Mouse (Mus musculus): ENCODE results near the gene Rasgrf1. TPM values are rescaled to one million over a fixed set of nuclear protein-coding genes. Genes with fewer than 3 reads are reported as not detected.

Rasgrf1 gene
- polyA plus RNA-seq, 1 experiment, result 0.22 TPM

DNA sequence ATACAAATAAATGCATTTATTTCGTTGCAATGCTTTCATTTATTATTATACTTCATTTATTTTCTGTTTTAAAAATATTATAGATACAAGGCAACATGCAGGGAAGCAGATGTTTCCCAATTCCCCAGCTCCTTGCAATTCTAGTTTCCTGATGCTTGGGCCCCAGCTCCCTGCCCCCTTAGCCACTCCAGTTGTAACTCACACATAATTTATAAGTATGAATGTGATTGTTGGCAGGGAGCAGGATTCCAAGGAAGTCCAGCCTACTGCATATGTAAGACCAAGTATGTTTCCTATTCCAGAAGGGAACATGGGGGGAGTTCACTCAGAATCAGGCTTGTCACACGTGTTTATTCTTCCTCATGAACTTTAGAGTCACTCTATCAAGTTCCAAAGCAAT, 102.1 kb downstream of the Rasgrf1 start:
- H3K4me3 ChIP-seq (ENCODE audit: control insufficient read depth, insufficient read depth, low read length), result no peak overlapping the region
- WGBS, result 80% methylated on average over 2 of the region's 2 CpGs
- no peaks in the 10 kb centered on the region for H3K4me1 ChIP-seq (replicated peaks; ENCODE audit: control insufficient read depth, insufficient read depth, low read length)
- H3K36me3 ChIP-seq (ENCODE audit: control insufficient read depth, insufficient read depth, low read length), result no peaks in the 10 kb centered on the region
- no peak for DNase-seq
- no peak for TF ChIP-seq CTCF (IDR thresholded peaks at IDR 0.05; ENCODE audit: borderline replicate concordance, control insufficient read depth, extremely low read depth, insufficient read depth, low read length, poor library complexity)
- no peak for TF ChIP-seq POLR2A (IDR thresholded peaks at IDR 0.05; ENCODE audit: control insufficient read depth, extremely low read depth, insufficient read depth, low read length, poor library complexity)
- no peaks in the 10 kb centered on the region for H3K27me3 ChIP-seq (ENCODE audit: control insufficient read depth, insufficient read depth, low read length)
- H3K27ac ChIP-seq (ENCODE audit: control insufficient read depth, insufficient read depth, low read length), result no peak overlapping the region

DNA sequence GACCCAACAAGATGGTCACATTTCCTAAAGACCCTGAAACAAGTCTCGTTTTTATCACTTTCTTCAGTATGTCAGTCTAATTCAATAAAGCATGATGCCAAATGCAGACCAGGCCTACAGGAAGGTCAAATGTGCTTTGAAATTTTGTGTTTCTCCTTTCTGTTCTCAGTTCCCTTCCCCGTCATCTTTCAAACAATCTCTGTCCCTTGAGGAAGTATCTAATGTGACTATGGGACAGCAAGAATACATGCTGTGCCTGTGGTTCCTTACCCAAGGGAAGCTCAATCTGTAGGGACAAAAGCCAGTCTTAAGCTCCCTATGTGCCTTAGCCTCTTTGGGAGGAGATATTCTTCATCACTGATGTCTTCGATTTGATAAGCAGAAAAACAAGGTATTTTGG, 104.9 kb downstream of the Rasgrf1 start:
- H3K27ac ChIP-seq (ENCODE audit: control insufficient read depth, insufficient read depth, low read length), result no peak overlapping the region
- no peaks in the 10 kb centered on the region for H3K4me1 ChIP-seq (replicated peaks; ENCODE audit: control insufficient read depth, insufficient read depth, low read length)
- 89% methylated on average over 3 of the region's 3 CpGs for WGBS
- no peaks in the 10 kb centered on the region for H3K36me3 ChIP-seq (ENCODE audit: control insufficient read depth, insufficient read depth, low read length)
- no peaks in the 10 kb centered on the region for H3K27me3 ChIP-seq (ENCODE audit: control insufficient read depth, insufficient read depth, low read length)
- TF ChIP-seq CTCF (IDR thresholded peaks at IDR 0.05; ENCODE audit: borderline replicate concordance, control insufficient read depth, extremely low read depth, insufficient read depth, low read length, poor library complexity), result no peak
- TF ChIP-seq POLR2A (IDR thresholded peaks at IDR 0.05; ENCODE audit: control insufficient read depth, extremely low read depth, insufficient read depth, low read length, poor library complexity), result no peak
- no peak overlapping the region for H3K4me3 ChIP-seq (ENCODE audit: control insufficient read depth, insufficient read depth, low read length)
- no peak for DNase-seq

DNA sequence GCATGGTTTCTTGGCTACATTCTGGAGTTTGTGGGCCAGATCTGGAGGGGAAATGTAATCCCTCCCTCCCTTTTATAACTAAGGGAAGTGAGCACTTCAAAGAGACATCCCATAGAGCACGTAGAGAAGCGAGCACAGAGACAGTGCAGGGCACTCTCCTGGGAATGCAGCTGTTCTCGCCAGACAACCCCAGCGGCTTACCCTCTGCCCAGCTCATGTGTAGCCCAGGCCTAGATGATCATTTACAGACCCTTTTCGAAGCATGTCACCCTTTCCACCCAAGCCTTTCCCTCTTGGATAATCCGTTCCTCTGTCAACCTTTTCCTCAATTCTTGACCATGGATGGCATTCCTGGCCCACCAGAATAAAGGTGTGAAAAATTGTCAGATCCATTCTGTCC, 106.5 kb downstream of the Rasgrf1 start:
- DNase-seq, result no peak
- Histone ChIP-seq H3K27me3 (ENCODE audit: control insufficient read depth, insufficient read depth, low read length) (no peaks in the 10 kb centered on the region), H3K36me3 (ENCODE audit: control insufficient read depth, insufficient read depth, low read length) (no peaks in the 10 kb centered on the region), H3K27ac (ENCODE audit: control insufficient read depth, insufficient read depth, low read length) (no peak overlapping the region), H3K4me1 (replicated peaks; ENCODE audit: control insufficient read depth, insufficient read depth, low read length) (no peaks in the 10 kb centered on the region), H3K4me3 (ENCODE audit: control insufficient read depth, insufficient read depth, low read length) (no peak overlapping the region)
- no peak for TF ChIP-seq POLR2A (IDR thresholded peaks at IDR 0.05; ENCODE audit: control insufficient read depth, extremely low read depth, insufficient read depth, low read length, poor library complexity)
- TF ChIP-seq CTCF (IDR thresholded peaks at IDR 0.05; ENCODE audit: borderline replicate concordance, control insufficient read depth, extremely low read depth, insufficient read depth, low read length, poor library complexity), result no peak
- WGBS, result 96% methylated on average over 6 of the region's 6 CpGs

DNA sequence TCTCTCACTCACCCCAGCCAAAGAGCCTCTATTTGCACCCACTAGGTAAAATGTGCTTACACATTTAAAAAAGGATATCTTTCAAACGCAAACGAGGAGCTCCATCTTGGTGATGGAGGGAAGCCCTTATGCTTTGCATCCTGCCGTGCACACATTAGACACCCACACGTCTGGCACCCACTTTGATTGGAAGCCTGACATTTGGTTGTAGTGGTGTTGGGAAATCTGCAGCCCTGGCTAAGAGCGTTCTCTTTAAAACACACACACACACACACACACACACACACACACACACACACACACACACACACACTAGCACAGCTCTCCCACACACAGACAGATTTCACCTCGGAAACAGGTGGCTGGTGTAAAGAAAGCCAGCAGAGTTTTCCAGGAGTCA, 111.2 kb downstream of the Rasgrf1 start:
- H3K27ac ChIP-seq (ENCODE audit: control insufficient read depth, insufficient read depth, low read length), result no peak overlapping the region
- H3K36me3 ChIP-seq (ENCODE audit: control insufficient read depth, insufficient read depth, low read length), result no peaks in the 10 kb centered on the region
- TF ChIP-seq POLR2A (IDR thresholded peaks at IDR 0.05; ENCODE audit: control insufficient read depth, extremely low read depth, insufficient read depth, low read length, poor library complexity) (no peak), CTCF (IDR thresholded peaks at IDR 0.05; ENCODE audit: borderline replicate concordance, control insufficient read depth, extremely low read depth, insufficient read depth, low read length, poor library complexity) (no peak)
- no peaks in the 10 kb centered on the region for H3K27me3 ChIP-seq (ENCODE audit: control insufficient read depth, insufficient read depth, low read length)
- DNase-seq, result no peak
- no peak overlapping the region for H3K4me3 ChIP-seq (ENCODE audit: control insufficient read depth, insufficient read depth, low read length)
- 76% methylated on average over 6 of the region's 6 CpGs for WGBS
- no peaks in the 10 kb centered on the region for H3K4me1 ChIP-seq (replicated peaks; ENCODE audit: control insufficient read depth, insufficient read depth, low read length)

DNA sequence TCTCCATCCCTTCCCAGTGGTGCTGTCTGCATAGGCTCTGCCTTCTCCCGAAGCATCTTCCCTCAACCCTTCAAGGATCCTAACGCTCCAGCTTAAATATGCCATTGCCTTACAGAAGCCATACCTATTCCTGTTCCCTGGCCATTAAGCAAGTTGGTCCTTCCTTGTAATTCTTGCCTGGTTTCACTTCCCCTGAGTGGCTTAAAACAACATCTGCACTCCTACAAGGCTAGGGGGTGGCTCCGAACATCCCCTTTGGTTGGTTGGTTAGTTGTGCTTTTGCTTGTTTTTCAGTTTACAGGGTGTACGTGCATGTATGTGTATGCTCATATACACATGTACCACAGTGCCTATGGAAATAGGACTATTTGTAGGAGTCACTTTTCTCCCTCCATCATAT, 111.7 kb downstream of the Rasgrf1 start:
- H3K27ac ChIP-seq (ENCODE audit: control insufficient read depth, insufficient read depth, low read length), result no peak overlapping the region
- DNase-seq, result no peak
- TF ChIP-seq POLR2A (IDR thresholded peaks at IDR 0.05; ENCODE audit: control insufficient read depth, extremely low read depth, insufficient read depth, low read length, poor library complexity), result no peak
- no peak for TF ChIP-seq CTCF (IDR thresholded peaks at IDR 0.05; ENCODE audit: borderline replicate concordance, control insufficient read depth, extremely low read depth, insufficient read depth, low read length, poor library complexity)
- H3K4me1 ChIP-seq (replicated peaks; ENCODE audit: control insufficient read depth, insufficient read depth, low read length), result no peaks in the 10 kb centered on the region
- H3K36me3 ChIP-seq (ENCODE audit: control insufficient read depth, insufficient read depth, low read length), result no peaks in the 10 kb centered on the region
- 77% methylated on average over 4 of the region's 4 CpGs for WGBS
- H3K4me3 ChIP-seq (ENCODE audit: control insufficient read depth, insufficient read depth, low read length), result no peak overlapping the region
- H3K27me3 ChIP-seq (ENCODE audit: control insufficient read depth, insufficient read depth, low read length), result no peaks in the 10 kb centered on the region

DNA sequence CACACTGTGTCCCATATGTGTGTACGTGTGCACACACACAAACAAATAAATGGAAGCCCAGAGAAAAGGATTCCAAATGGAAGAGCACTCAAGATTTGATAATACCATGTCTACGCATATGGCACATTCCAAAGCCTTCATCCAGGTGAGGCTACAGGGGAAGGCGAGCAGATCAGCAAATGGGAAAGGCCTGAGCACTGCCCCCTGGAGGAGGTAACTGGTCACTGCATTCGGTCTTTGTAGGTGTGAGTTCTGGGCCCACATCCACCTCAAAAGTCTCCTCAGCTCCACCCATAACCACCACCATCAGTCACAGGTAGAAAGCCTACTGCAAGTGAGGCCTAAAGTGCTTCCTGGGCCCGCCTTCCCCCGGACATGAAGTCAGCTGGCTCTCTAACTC, 118.0 kb downstream of the Rasgrf1 start:
- Histone ChIP-seq H3K27ac (ENCODE audit: control insufficient read depth, insufficient read depth, low read length) (no peak overlapping the region), H3K4me1 (replicated peaks; ENCODE audit: control insufficient read depth, insufficient read depth, low read length) (no peaks in the 10 kb centered on the region), H3K36me3 (ENCODE audit: control insufficient read depth, insufficient read depth, low read length) (no peaks in the 10 kb centered on the region), H3K4me3 (ENCODE audit: control insufficient read depth, insufficient read depth, low read length) (no peak overlapping the region), H3K27me3 (ENCODE audit: control insufficient read depth, insufficient read depth, low read length) (no peaks in the 10 kb centered on the region)
- no peak for TF ChIP-seq POLR2A (IDR thresholded peaks at IDR 0.05; ENCODE audit: control insufficient read depth, extremely low read depth, insufficient read depth, low read length, poor library complexity)
- TF ChIP-seq CTCF (IDR thresholded peaks at IDR 0.05; ENCODE audit: borderline replicate concordance, control insufficient read depth, extremely low read depth, insufficient read depth, low read length, poor library complexity), result 0 out of 2 replicates have a peak, but pooled peaks have one; percentile 27
- 96% methylated on average over 6 of the region's 6 CpGs for WGBS
- DNase-seq, result no peak

DNA sequence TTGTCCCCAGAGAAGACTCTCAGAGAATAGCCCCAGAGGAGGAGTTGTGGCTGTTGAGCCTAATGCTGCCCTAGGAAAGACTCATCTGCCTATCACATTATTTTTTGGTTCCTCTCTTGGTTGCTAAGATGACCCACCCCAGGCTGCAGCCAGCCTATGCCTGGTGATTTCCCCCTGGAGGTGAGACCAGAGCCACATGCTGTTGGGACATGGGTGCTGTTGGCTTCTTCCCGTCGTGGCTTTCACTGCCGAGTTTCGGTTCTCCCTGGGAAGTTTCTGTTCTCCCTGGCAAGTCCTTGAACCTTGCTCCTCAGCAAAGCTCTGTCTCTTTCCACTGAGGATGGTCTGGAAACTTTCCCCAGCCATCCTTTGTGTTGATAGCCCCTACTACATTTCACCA, 124.2 kb downstream of the Rasgrf1 start:
- no peak for DNase-seq
- TF ChIP-seq POLR2A (IDR thresholded peaks at IDR 0.05; ENCODE audit: control insufficient read depth, extremely low read depth, insufficient read depth, low read length, poor library complexity) (no peak), CTCF (IDR thresholded peaks at IDR 0.05; ENCODE audit: borderline replicate concordance, control insufficient read depth, extremely low read depth, insufficient read depth, low read length, poor library complexity) (no peak)
- Histone ChIP-seq H3K27me3 (ENCODE audit: control insufficient read depth, insufficient read depth, low read length) (no peaks in the 10 kb centered on the region), H3K4me3 (ENCODE audit: control insufficient read depth, insufficient read depth, low read length) (no peak overlapping the region), H3K27ac (ENCODE audit: control insufficient read depth, insufficient read depth, low read length) (peak overlapping the region; percentile 7; the same call in 1 of the 2 replicates), H3K36me3 (ENCODE audit: control insufficient read depth, insufficient read depth, low read length) (no peaks in the 10 kb centered on the region), H3K4me1 (replicated peaks; ENCODE audit: control insufficient read depth, insufficient read depth, low read length) (no peaks in the 10 kb centered on the region)
- WGBS, result 87% methylated on average over 4 of the region's 4 CpGs

Data from thymus, adult 2 months (tissue).